Mouse (Mus musculus) heart, embryonic 12.5 days (tissue): ENCODE data around the gene Tekt1. TPM values are rescaled to one million over a fixed set of nuclear protein-coding genes. Genes with fewer than 3 reads are reported as not detected.
A peak's percentile ranks its signal among the peaks of the same experiment; 100 is the strongest.
"Not testable (repeated sequence)": the region's sequence is repeated elsewhere in the genome, so short reads cannot be mapped to it uniquely, and the experiment has no call there.

Source experiments
- ATAC-seq: fragments of 200-750 bp; cut with Nextera tagmentation; 2 replicates; pipeline ENCODE4 v1.8.0; 2017; ENCODE audit warnings: moderate TSS enrichment, moderate library complexity; ENCODE audit not compliant: insufficient number of reproducible peaks, low FRiP score
- H3K27ac ChIP-seq: fragments of 300-500 bp; sonication (generic); 2 replicates; pipeline ENCODE4 v1.5.1; 2016; ENCODE audit warnings: mild to moderate bottlenecking, moderate library complexity; ENCODE audit not compliant: poor library complexity, severe bottlenecking
- H3K27me3 ChIP-seq: fragments of 300-500 bp; sonication (generic); replicated peaks from 2 replicates; pipeline ENCODE4 v1.6.1; 2016; ENCODE audit warnings: mild to moderate bottlenecking, moderate library complexity
- H3K36me3 ChIP-seq: fragments of 300-500 bp; sonication (generic); 2 replicates; pipeline ENCODE4 v1.6.1; 2016; ENCODE audit warnings: mild to moderate bottlenecking, moderate library complexity
- H3K4me1 ChIP-seq: fragments of 300-500 bp; sonication (generic); replicated peaks from 2 replicates; pipeline ENCODE4 v1.6.1; 2016; ENCODE audit warnings: mild to moderate bottlenecking
- H3K4me2 ChIP-seq: fragments of 300-500 bp; sonication (generic); 2 replicates; pipeline ENCODE4 v1.6.1; 2016; ENCODE audit warnings: mild to moderate bottlenecking, moderate library complexity
- H3K4me3 ChIP-seq: fragments of 300-500 bp; sonication (generic); 2 replicates; pipeline ENCODE4 v1.5.1; 2016; ENCODE audit warnings: mild to moderate bottlenecking
- H3K9ac ChIP-seq: fragments of 300-500 bp; sonication (generic); 2 replicates; pipeline ENCODE4 v1.6.1; 2016; ENCODE audit warnings: mild to moderate bottlenecking, moderate library complexity
- H3K9me3 ChIP-seq: fragments of 300-500 bp; sonication (generic); replicated peaks from 2 replicates; pipeline ENCODE4 v1.6.1; 2016; ENCODE audit warnings: mild to moderate bottlenecking, moderate library complexity
- WGBS: fragments of 180-500 bp; shearing (Covaris S2); methylation state at CpG from one replicate; pipeline ENCODE4 v1.1.7; 2016; 5-methylcytosine and 5-hydroxymethylcytosine counted together
- polyA plus RNA-seq: library from polyadenylated mRNA; unstranded; fragments of >200 nt; fragmentation: Nextera tagmentation; extraction: Ambion mirVana; gene quantifications from 2 replicates; pipeline ENCODE4 v1.2.1, GENCODE M21; 2016

The Tekt1 gene
- polyA plus RNA-seq, 1 experiment from 2014 or later, result 0.32 TPM

GRCm38 (mm10) chr11:72361385-72362346 is 576 bp downstream of the Tekt1 start:
- Histone ChIP-seq H3K27me3 (no peaks in the 10 kb centered on the region), H3K36me3 (no peaks in the 10 kb centered on the region), H3K27ac (no peak overlapping the region), H3K4me2 (peak overlapping the region; percentile 84), H3K9me3 (no peaks in the 10 kb centered on the region), H3K4me1 (peaks cover 13% of the 10 kb centered on the region; the same call in 1 of the 2 replicates), H3K9ac (peak overlapping the region; percentile 58), H3K4me3 (peak overlapping the region; percentile 50)
- ATAC-seq, result peak; percentile 36; the same call in 1 of the 2 replicates
- WGBS, result 12% methylated on average over 42 of the region's 42 CpGs

DNA sequence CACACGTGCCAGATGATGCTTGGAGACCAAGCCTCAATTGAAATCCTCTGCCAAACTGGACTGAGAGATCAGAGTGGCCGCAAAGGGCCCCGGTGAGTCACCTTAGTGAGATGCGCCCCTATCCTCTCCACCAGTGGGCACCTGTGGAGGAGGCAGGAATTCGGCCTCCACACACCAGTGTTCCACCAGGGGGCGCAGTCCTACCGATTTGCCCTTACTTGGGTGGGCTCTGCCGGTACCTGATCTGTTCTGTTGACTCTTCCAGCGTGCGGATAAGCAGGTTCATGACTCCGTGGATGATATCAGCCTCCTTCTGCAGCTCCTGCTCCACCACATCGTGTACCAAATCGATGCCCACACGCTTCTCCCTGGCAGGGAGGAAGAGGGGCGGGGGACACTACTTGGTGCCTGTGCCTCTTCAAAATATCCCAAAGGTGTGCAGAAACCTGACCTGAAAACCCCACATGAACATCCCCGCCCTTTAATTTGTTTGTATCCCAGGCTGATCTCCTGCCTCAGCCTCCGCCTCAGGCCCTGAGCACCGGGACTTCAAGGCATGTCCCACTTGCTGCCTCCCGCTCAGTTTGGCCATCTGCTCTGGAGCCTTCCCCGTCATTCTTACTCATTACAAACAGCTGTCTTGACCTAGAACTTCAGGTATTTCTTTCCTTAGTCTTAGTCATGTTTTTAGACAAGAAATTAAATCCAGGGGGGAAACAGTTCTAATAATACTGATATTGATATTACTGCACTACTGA is 7.1 kb downstream of the Tekt1 start:
- Histone ChIP-seq H3K4me3 (0 out of 2 replicates have a peak overlapping the region, but pooled peaks have one; percentile 19), H3K36me3 (no peaks in the 10 kb centered on the region), H3K4me1 (peaks cover 4% of the 10 kb centered on the region; the same call in 1 of the 2 replicates), H3K27me3 (no peaks in the 10 kb centered on the region), H3K9ac (0 out of 2 replicates have a peak overlapping the region, but pooled peaks have one; percentile 20), H3K9me3 (no peaks in the 10 kb centered on the region), H3K27ac (no peak overlapping the region), H3K4me2 (peak overlapping the region; percentile 62)
- ATAC-seq, result peak; percentile 58; the same call in 1 of the 2 replicates
- 21% methylated on average over 20 of the region's 20 CpGs for WGBS

DNA sequence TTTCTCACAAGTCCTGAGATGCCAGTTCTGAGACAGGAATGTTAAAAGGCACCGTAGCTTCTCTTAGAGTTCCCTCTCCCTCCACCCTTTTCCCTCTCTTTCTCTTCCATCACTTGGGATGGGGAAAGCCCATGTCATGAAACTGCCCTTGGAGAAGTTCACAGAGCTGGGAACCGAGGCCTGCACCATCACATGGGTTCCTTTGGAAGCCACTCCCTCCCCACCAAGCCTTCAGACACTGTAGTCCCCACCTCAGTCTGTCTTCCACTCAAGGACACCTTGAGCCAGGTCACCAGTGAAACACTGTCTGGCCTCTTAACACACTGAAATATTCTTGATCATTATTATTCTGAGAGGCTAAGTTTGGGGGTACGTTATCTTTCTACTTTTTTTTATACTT is 9.1 kb downstream of the Tekt1 start:
- H3K4me3 ChIP-seq, result no peak overlapping the region
- WGBS, result 74% methylated on average over 3 of the region's 3 CpGs

DNA sequence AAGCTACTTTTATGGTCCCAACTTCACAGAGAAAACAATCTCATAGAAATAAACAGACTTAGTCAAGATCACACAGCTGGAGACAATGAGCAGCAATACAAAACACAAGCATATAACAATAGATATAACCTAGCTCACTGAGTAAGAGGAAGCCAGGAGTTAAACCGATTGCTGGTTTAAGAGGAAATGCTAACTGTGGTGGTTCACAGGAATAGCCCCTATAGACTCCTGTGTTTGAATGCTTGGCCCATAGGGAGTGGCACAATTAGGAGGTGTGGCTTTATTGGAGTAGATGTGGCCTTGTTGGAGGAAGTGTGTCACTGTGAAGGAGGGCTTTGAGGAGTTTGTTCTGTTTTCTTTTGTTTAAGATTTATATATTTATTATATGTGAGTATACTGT is 10.0 kb downstream of the Tekt1 start:
- no peaks in the 10 kb centered on the region for H3K27me3 ChIP-seq
- H3K4me2 ChIP-seq, result no peak overlapping the region
- 75% methylated on average over 1 of the region's 1 CpGs for WGBS
- peaks cover 10% of the 10 kb centered on the region; the same call in 1 of the 2 replicates for H3K4me1 ChIP-seq
- no peaks in the 10 kb centered on the region for H3K9me3 ChIP-seq
- no peak overlapping the region for H3K4me3 ChIP-seq
- no peak for ATAC-seq
- no peak overlapping the region for H3K27ac ChIP-seq
- no peak overlapping the region for H3K9ac ChIP-seq
- no peaks in the 10 kb centered on the region for H3K36me3 ChIP-seq

More for the DNA sequence above, 9.1 kb downstream of the Tekt1 start:
- Histone ChIP-seq H3K36me3 (no peaks in the 10 kb centered on the region), H3K9ac (no peak overlapping the region), H3K9me3 (no peaks in the 10 kb centered on the region), H3K4me2 (no peak overlapping the region), H3K27me3 (no peaks in the 10 kb centered on the region), H3K4me1 (peaks cover 10% of the 10 kb centered on the region; the same call in 1 of the 2 replicates), H3K27ac (no peak overlapping the region)
- ATAC-seq, result no peak

DNA sequence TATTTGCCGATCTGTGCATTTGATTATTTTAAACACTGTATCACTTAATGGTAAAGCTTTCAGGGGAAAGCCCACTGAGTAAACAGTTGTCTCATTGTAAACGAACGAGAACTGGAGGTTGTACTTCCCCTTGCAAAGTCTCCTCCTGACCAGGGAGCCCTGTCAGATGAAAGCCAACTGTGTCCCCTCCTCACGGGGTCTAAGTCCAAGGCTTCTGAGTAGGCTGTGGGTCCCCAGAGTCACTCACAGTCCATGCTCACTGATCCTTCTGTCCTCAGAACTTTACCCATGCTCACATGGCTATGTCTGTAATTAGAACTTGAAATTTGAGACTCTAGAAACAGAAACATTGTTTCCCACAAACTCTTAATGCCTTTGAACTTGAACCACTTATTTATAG is 12.6 kb downstream of the Tekt1 start:
- H3K4me2 ChIP-seq, result no peak overlapping the region
- no peak overlapping the region for H3K4me3 ChIP-seq
- no peaks in the 10 kb centered on the region for H3K9me3 ChIP-seq
- ATAC-seq, result no peak
- peaks cover 6% of the 10 kb centered on the region; the same call in 1 of the 2 replicates for H3K4me1 ChIP-seq
- H3K9ac ChIP-seq, result no peak overlapping the region
- 60% methylated on average over 4 of the region's 4 CpGs for WGBS
- H3K36me3 ChIP-seq, result no peaks in the 10 kb centered on the region
- H3K27ac ChIP-seq, result no peak overlapping the region
- H3K27me3 ChIP-seq, result no peaks in the 10 kb centered on the region

DNA sequence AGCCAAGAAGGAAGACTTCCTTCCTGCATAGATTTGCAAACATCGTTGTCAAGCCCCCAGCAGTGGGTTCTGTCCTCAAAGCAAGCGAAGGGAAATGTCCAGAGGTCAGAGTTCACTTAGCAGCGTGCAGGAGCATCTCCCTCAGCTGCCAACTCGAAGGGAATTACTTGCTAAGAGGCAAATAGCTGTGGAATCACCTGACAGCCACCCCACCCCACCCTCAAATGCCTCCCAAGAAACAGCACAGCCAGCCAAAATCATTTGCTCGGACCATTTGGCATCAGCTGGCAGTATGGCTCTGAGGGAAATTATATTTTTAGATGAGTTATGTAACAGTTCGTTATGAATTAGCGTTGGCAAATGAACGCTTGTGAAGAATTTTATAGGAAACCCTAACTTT is 13.2 kb downstream of the Tekt1 start:
- Histone ChIP-seq H3K9ac (no peak overlapping the region), H3K27ac (no peak overlapping the region), H3K4me3 (no peak overlapping the region), H3K36me3 (no peaks in the 10 kb centered on the region), H3K4me2 (no peak overlapping the region), H3K27me3 (no peaks in the 10 kb centered on the region), H3K9me3 (no peaks in the 10 kb centered on the region), H3K4me1 (peaks cover 6% of the 10 kb centered on the region; the same call in 1 of the 2 replicates)
- WGBS, result 57% methylated on average over 8 of the region's 8 CpGs
- ATAC-seq, result no peak

GRCm38 (mm10) chr11:72348563-72348962 is 13.7 kb downstream of the Tekt1 start:
- no peak overlapping the region for H3K27ac ChIP-seq
- 49% methylated on average over 10 of the region's 10 CpGs for WGBS
- no peaks in the 10 kb centered on the region for H3K36me3 ChIP-seq
- H3K4me1 ChIP-seq, result peaks cover 6% of the 10 kb centered on the region; the same call in 1 of the 2 replicates
- H3K27me3 ChIP-seq, result no peaks in the 10 kb centered on the region
- no peak overlapping the region for H3K4me3 ChIP-seq
- no peak overlapping the region for H3K9ac ChIP-seq
- H3K4me2 ChIP-seq, result no peak overlapping the region
- no peak; the same call in 1 of the 2 replicates for ATAC-seq
- H3K9me3 ChIP-seq, result no peaks in the 10 kb centered on the region

DNA sequence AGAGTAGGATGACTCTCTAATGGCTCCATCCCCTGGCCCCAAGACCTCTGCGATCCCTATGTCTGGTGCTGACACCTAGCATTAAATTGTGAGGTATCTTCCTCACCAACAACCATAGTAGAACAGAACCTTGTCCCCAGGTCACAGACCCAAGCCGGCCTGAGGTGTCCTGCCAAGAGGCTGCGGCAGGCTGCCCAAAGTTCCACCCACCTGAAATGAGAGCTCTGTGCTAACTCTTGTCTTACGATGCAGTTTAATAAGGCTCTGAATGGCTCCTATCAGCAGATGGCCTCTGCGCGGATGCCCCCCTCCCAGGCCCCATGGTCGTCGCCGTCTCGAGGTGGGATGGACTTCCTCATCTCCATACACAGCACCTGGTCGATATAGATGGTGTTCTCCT is 17.8 kb downstream of the Tekt1 start:
- Histone ChIP-seq H3K9ac (no peak overlapping the region), H3K4me3 (no peak overlapping the region), H3K27me3 (0 out of 2 replicates have a peak, but pooled peaks cover 1% of the 10 kb centered on the region), H3K4me2 (no peak overlapping the region), H3K27ac (no peak overlapping the region), H3K36me3 (no peaks in the 10 kb centered on the region), H3K9me3 (no peaks in the 10 kb centered on the region), H3K4me1 (peaks cover 9% of the 10 kb centered on the region; the same call in 1 of the 2 replicates)
- WGBS, result 89% methylated on average over 11 of the region's 11 CpGs
- ATAC-seq, result no peak

DNA sequence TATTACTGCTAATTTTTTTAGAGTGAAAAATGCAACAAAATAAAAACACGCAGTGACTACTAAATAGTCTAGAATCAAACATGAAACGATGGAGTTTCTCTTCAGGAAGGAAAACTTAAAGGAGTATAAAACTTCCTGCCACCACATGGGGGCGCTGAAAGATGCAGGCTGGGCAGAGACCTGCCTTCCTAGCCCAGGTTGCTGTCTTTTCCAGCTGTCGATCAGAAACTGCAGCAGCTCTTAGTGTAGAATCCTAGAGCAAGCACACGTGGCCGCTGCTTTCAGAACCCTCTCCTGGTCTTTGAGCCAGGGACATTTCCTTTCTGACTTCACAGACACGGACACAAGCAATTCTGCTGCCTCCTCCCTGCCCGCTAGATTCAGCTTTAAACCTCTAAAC is 18.3 kb downstream of the Tekt1 start:
- Histone ChIP-seq H3K4me3 (no peak overlapping the region), H3K36me3 (no peaks in the 10 kb centered on the region), H3K27me3 (peaks cover 7% of the 10 kb centered on the region; the same call in 1 of the 2 replicates), H3K4me1 (peaks cover 7% of the 10 kb centered on the region; the same call in 1 of the 2 replicates), H3K4me2 (no peak overlapping the region), H3K27ac (no peak overlapping the region), H3K9ac (no peak overlapping the region), H3K9me3 (no peaks in the 10 kb centered on the region)
- ATAC-seq, result no peak
- WGBS, result 23% methylated on average over 8 of the region's 8 CpGs

GRCm38 (mm10) chr11:72343238-72343625 is 19.0 kb downstream of the Tekt1 start:
- H3K9me3 ChIP-seq, ATAC-seq, H3K36me3 ChIP-seq, H3K27ac ChIP-seq, H3K9ac ChIP-seq, H3K27me3 ChIP-seq, H3K4me1 ChIP-seq, H3K4me2 ChIP-seq, H3K4me3 ChIP-seq: not testable (repeated sequence)
- 87% methylated on average over 5 of the region's 5 CpGs for WGBS
